Mouse (Mus musculus): ENCODE data around the gene Gm13698.
"Not testable (repeated sequence)": the region's sequence is repeated elsewhere in the genome, so short reads cannot be mapped to it uniquely, and the experiment has no call there.

GRCm38 (mm10) chr2:83993639-83994255 lies 38.3 kb downstream of the Gm13698 start:
- TF ChIP-seq CEBPB (IDR thresholded peaks at IDR 0.05; ENCODE audit: low read depth); CTCF (IDR thresholded peaks at IDR 0.05; ENCODE audit: control insufficient read depth, insufficient read depth, insufficient read length); USF1 (IDR thresholded peaks at IDR 0.05; ENCODE audit: low read depth); MAX (IDR thresholded peaks at IDR 0.05); MYOD1 (IDR thresholded peaks at IDR 0.05; ENCODE audit: control insufficient read depth, insufficient read length, low read depth): not testable (repeated sequence)
